Mouse (Mus musculus) testis, adult 2 months (tissue): ENCODE data around the gene Stk39. TPM values are rescaled to one million over a fixed set of nuclear protein-coding genes. Genes with fewer than 3 reads are reported as not detected.

Experiments used
- H3K27ac ChIP-seq: fragments of 200-500 bp; 2 replicates; pipeline ENCODE4 v1.5.1; 2012; ENCODE audit warnings: low read depth, low read length; ENCODE audit not compliant: control insufficient read depth, insufficient read depth
- H3K27me3 ChIP-seq: fragments of 200-500 bp; 2 replicates; pipeline ENCODE4 v1.6.1; 2012; ENCODE audit warnings: mild to moderate bottlenecking, low read length, moderate library complexity; ENCODE audit not compliant: control insufficient read depth, insufficient read depth
- H3K36me3 ChIP-seq: fragments of 200-500 bp; 2 replicates; pipeline ENCODE4 v1.6.1; 2012; ENCODE audit warnings: mild to moderate bottlenecking, low read length; ENCODE audit not compliant: control insufficient read depth, insufficient read depth
- H3K4me1 ChIP-seq: fragments of 200-500 bp; 2 replicates; pipeline ENCODE4 v1.6.1; 2012; ENCODE audit warnings: low read length; ENCODE audit not compliant: control insufficient read depth, insufficient read depth
- H3K4me3 ChIP-seq: fragments of 200-500 bp; 2 replicates; pipeline ENCODE4 v1.5.1; 2012; ENCODE audit warnings: low read depth, mild to moderate bottlenecking, low read length, moderate library complexity, mixed read lengths; ENCODE audit not compliant: control insufficient read depth
- CTCF ChIP-seq: fragments of 200-500 bp; IDR thresholded peaks from 2 replicates; pipeline ENCODE4 v1.5.1; 2012; ENCODE audit warnings: low read depth, mild to moderate bottlenecking, inconsistent platforms, low read length, moderate library complexity; ENCODE audit not compliant: control insufficient read depth, insufficient read depth, insufficient replicate concordance
- POLR2A ChIP-seq: fragments of 200-500 bp; IDR thresholded peaks from 2 replicates; pipeline ENCODE4 v1.6.1; 2012; ENCODE audit warnings: low read depth, mild to moderate bottlenecking, inconsistent platforms, low read length, moderate library complexity; ENCODE audit not compliant: control insufficient read depth
- polyA plus RNA-seq: library from polyadenylated mRNA; depleted of rRNA; stranded (reverse); fragments of >200 nt; gene quantifications from 2 replicates; pipeline ENCODE4 v1.2.3, GENCODE M21; 2012

The Stk39 gene
- polyA plus RNA-seq, 1 experiment: 118 TPM

GRCm38 (mm10) chr2:68409640-68410215, 62.3 kb downstream of the Stk39 start:
- no peak overlapping the region for H3K4me3 ChIP-seq
- TF ChIP-seq CTCF (no peak), POLR2A (no peak)
- no peaks in the 10 kb centered on the region for H3K27me3 ChIP-seq
- H3K4me1 ChIP-seq: no peaks in the 10 kb centered on the region
- no peaks in the 10 kb centered on the region; the same call in 1 of the 2 replicates for H3K36me3 ChIP-seq
- H3K27ac ChIP-seq: no peak overlapping the region

GRCm38 (mm10) chr2:68408271-68408980, 63.6 kb downstream of the Stk39 start:
- H3K27ac ChIP-seq: no peak overlapping the region
- no peaks in the 10 kb centered on the region for H3K27me3 ChIP-seq
- no peak overlapping the region for H3K4me3 ChIP-seq
- no peaks in the 10 kb centered on the region for H3K4me1 ChIP-seq
- no peaks in the 10 kb centered on the region; the same call in 1 of the 2 replicates for H3K36me3 ChIP-seq
- TF ChIP-seq CTCF: no peak
- no peak for TF ChIP-seq POLR2A

GRCm38 (mm10) chr2:68407179-68407950, 64.7 kb downstream of the Stk39 start:
- Histone ChIP-seq H3K36me3 (no peaks in the 10 kb centered on the region; the same call in 1 of the 2 replicates), H3K27ac (0 out of 2 replicates have a peak overlapping the region, but pooled peaks have one; percentile 5), H3K27me3 (no peaks in the 10 kb centered on the region), H3K4me1 (no peaks in the 10 kb centered on the region), H3K4me3 (no peak overlapping the region)
- TF ChIP-seq POLR2A: no peak
- no peak for TF ChIP-seq CTCF

- TF ChIP-seq CTCF (no peak), POLR2A (no peak)
- H3K27ac ChIP-seq: no peak overlapping the region
- no peak overlapping the region for H3K4me3 ChIP-seq
- no peaks in the 10 kb centered on the region; the same call in 1 of the 2 replicates for H3K36me3 ChIP-seq
- H3K27me3 ChIP-seq: no peaks in the 10 kb centered on the region
- H3K4me1 ChIP-seq: no peaks in the 10 kb centered on the region
Observed at GRCm38 (mm10) chr2:68406571-68407074, 65.4 kb downstream of the Stk39 start.

GRCm38 (mm10) chr2:68405163-68405715, 66.8 kb downstream of the Stk39 start:
- Histone ChIP-seq H3K4me3 (no peak overlapping the region), H3K27me3 (no peaks in the 10 kb centered on the region), H3K4me1 (no peaks in the 10 kb centered on the region), H3K36me3 (no peaks in the 10 kb centered on the region; the same call in 1 of the 2 replicates), H3K27ac (no peak overlapping the region)
- TF ChIP-seq POLR2A (no peak), CTCF (no peak)

- H3K4me3 ChIP-seq: no peak overlapping the region
- no peaks in the 10 kb centered on the region for H3K4me1 ChIP-seq
- H3K27ac ChIP-seq: no peak overlapping the region
- H3K27me3 ChIP-seq: no peaks in the 10 kb centered on the region
- TF ChIP-seq CTCF: no peak
- no peak for TF ChIP-seq POLR2A
- H3K36me3 ChIP-seq: no peaks in the 10 kb centered on the region; the same call in 1 of the 2 replicates
Observed at GRCm38 (mm10) chr2:68404274-68405162, 67.5 kb downstream of the Stk39 start.
